Mouse (Mus musculus) macrophage (primary cell): ENCODE results near the gene Arid1b. TPM values are rescaled to one million over a fixed set of nuclear protein-coding genes. Genes with fewer than 3 reads are reported as not detected.
"Not testable (repeated sequence)": the region's sequence is repeated elsewhere in the genome, so short reads cannot be mapped to it uniquely, and the experiment has no call there.

Experiments used
- H3K27ac ChIP-seq: fragments of 350-480 bp; formaldehyde crosslinking; 2 replicates; pipeline ENCODE4 v1.9.0; 2021
- H3K36me3 ChIP-seq: fragments of 350-480 bp; formaldehyde crosslinking; 2 replicates; pipeline ENCODE4 v1.9.0; 2021; ENCODE audit errors: inconsistent target
- H3K4me3 ChIP-seq: fragments of 350-480 bp; formaldehyde crosslinking; 2 replicates; pipeline ENCODE4 v1.9.0; 2021; ENCODE audit errors: inconsistent target
- H3K79me2 ChIP-seq: fragments of 350-480 bp; formaldehyde crosslinking; 2 replicates; pipeline ENCODE4 v1.9.0; 2021; ENCODE audit errors: inconsistent target
- WGBS: methylation state at CpG from one replicate; pipeline ENCODE4 v1.1.7; 2026; ENCODE audit warnings: inconsistent platforms; ENCODE audit not compliant: missing documents; 5-methylcytosine and 5-hydroxymethylcytosine counted together
- polyA plus RNA-seq: library from polyadenylated mRNA; stranded (reverse); fragments of 250-400 nt; gene quantifications from 3 replicates; pipeline ENCODE4 v1.2.4, GENCODE M21; 2018; ENCODE audit warnings: inconsistent platforms

Arid1b gene
- polyA plus RNA-seq, 1 experiment from 2014 or later, result 20.1 TPM

DNA sequence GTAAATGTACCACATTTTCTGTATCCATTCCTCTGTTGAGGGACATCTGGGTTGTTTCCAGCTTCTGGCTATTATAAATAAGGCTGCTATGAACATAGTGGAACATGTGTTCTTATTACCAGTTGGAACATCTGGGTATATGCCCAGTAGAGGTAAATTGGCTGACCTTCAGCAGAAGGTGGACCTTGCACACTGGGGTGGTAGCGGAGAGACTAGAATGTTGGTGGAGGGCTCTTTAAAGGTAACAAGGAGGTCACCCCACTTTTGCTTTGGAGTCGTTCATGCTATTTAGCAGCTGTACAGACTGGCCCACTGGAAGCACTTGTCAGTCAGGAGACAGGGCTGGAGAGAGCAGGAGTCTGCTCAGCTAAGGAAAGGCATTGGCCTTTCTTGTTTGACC lies 94.1 kb downstream of the Arid1b start:
- peaks cover 80% of the 10 kb centered on the region for H3K79me2 ChIP-seq
- not testable (repeated sequence) for H3K27ac ChIP-seq, H3K4me3 ChIP-seq, H3K36me3 ChIP-seq
- 79% methylated on average over 2 of the region's 2 CpGs for WGBS

DNA sequence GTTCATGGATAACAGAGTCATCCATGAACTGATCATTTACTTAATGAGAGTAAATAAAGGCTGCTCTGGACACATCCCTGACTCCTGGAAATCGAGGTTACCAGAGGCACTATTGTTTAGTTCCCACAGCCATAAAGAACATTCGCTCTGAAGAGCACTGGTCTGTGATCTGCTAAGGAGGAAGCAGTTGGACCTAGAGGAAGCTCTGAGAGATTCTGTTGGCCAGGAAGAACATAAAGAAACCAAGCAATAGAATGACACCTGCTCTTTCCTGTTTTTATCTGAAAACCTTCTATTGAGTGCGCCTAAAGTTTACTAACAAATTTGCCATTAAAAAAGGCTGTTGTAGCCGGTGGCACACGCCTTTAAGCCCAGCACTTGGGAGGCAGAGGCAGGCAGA lies 94.7 kb downstream of the Arid1b start:
- no peak overlapping the region for H3K27ac ChIP-seq

DNA sequence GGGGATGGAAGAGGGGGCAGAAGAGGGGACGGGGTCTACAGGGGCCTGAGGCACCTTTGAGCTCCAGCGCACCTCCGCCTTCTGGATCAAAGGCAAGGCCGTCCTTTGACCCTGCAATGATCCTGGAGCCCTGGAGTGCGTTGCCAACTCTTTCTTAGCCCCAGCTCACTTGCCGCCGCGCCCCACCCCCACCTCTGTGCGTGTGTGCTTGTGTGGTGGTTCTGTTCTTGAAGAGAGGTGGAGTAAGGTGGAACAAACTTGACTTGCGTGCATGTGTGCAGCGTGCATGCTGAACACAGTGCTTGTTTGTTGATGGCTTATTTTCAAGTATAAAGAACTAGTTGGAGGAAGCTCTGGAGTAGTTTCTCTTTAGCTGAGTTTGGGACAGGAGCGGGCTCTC lies 95.4 kb downstream of the Arid1b start:
- H3K27ac ChIP-seq, result no peak overlapping the region
- no peaks in the 10 kb centered on the region for H3K36me3 ChIP-seq
- 43% methylated on average over 12 of the region's 12 CpGs for WGBS
- H3K4me3 ChIP-seq, result no peak overlapping the region
- peaks cover 80% of the 10 kb centered on the region for H3K79me2 ChIP-seq

More for the DNA sequence above, 94.7 kb downstream of the Arid1b start:
- Histone ChIP-seq H3K79me2 (peaks cover 80% of the 10 kb centered on the region), H3K4me3 (no peak overlapping the region), H3K36me3 (no peaks in the 10 kb centered on the region)
- WGBS, result 23% methylated on average over 5 of the region's 5 CpGs

DNA sequence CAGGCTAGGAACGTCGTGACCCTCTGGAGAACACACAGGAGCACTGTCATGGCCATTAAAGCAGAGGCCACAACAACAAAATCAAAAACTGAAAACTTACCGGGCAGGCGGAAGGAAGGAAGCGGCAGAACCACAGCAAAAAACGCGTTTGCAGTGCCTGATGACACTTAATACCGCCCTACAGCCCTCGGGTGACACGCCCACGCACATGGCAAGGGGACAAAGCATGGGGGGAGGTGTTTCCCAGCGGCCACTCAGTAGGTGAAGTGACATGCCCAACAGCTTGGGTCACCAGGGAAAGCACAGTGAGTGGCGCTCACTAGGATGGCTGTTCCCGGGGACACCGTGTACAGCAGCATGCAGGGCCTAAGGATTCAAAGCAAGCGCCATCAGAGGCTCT lies 97.4 kb downstream of the Arid1b start:
- Histone ChIP-seq H3K79me2 (peaks cover 83% of the 10 kb centered on the region), H3K4me3 (no peak overlapping the region), H3K27ac (no peak overlapping the region), H3K36me3 (no peaks in the 10 kb centered on the region)
- 35% methylated on average over 16 of the region's 16 CpGs for WGBS

DNA sequence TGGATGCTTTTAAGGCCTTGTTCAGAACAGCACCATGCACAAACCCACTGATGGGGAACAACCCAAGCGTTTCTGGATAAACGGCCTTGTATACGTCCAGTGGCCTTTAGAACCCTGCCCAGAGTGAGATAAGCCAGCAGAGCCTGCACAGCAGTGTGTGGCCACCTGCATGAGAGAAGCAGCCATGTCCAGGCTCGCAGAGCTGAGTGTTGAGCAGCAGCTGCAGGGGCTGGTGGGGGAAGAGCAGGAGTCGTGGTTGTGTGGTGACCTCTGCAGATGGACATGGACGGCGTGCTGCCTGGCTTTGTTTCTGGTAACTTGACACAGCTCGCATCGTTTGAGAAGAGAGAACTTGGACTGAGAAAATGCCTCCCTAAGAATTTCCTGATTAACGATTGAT lies 97.8 kb downstream of the Arid1b start:
- WGBS, result 72% methylated on average over 10 of the region's 10 CpGs
- no peak overlapping the region for H3K4me3 ChIP-seq

DNA sequence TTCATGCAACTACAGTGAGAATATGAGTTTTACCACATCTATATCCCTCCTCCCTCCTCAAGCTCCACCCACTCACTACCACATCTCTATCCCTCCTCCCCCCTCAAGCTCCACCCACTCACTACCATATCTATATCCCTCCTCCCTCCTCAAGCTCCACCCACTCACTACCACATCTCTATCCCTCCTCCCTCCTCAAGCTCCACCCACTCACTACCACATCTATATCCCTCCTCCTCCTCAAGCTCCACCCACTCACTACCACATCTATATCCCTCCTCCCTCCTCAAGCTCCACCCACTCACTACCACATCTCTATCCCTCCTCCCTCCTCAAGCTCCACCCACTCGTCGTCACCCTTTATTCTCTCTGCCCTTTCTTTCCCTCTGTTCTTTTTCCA lies 99.2 kb downstream of the Arid1b start:
- H3K36me3 ChIP-seq, H3K4me3 ChIP-seq, H3K27ac ChIP-seq: not testable (repeated sequence)
- 67% methylated on average over 2 of the region's 2 CpGs for WGBS
- H3K79me2 ChIP-seq, result peaks cover 93% of the 10 kb centered on the region

More for the DNA sequence above, 97.8 kb downstream of the Arid1b start:
- Histone ChIP-seq H3K27ac (no peak overlapping the region), H3K79me2 (peaks cover 83% of the 10 kb centered on the region), H3K36me3 (no peaks in the 10 kb centered on the region)

DNA sequence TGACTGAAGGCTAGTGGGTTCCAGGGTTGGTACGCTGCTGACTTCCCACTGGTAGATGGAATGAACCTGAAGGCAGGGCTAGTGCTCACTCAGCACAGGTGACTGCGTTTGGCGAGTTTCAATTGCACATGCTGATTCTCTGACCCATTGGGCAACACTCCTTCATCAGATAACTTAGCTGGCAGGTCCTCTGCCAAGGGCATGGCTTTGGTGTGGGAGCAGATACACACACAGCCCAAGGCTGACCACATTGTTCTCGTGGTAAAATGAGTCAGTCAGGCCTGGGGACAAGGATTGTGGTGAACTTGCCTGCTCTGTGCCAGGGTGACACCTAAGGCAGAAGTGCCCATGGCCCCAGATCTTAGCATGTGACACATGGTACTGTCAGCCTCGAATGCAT lies 100.5 kb downstream of the Arid1b start:
- WGBS, result 57% methylated on average over 5 of the region's 5 CpGs
- H3K4me3 ChIP-seq, result no peak overlapping the region

DNA sequence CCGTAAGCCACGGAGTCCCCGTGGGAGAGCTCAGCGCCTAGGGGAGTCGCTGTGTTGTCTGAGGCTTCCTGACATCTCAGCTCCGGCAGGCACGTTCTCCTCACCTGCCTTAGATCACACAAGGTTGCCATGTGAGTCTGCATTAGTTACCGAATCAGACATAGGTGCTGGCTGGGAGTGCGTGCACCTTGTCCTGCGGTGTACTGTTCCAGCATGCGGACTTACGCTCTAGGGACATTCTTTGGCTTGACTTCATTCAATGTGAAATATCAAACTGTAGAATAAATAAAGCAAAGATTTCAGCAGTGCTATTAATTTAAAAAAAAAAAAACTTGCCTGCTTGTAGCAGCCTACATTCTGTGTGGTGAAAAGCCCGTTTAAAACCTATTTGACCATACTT lies 101.6 kb downstream of the Arid1b start:
- Histone ChIP-seq H3K4me3 (no peak overlapping the region), H3K79me2 (peaks cover 89% of the 10 kb centered on the region), H3K27ac (no peak overlapping the region), H3K36me3 (0 out of 2 replicates have a peak, but pooled peaks cover 4% of the 10 kb centered on the region)
- 95% methylated on average over 12 of the region's 13 CpGs for WGBS

More for the DNA sequence above, 100.5 kb downstream of the Arid1b start:
- Histone ChIP-seq H3K79me2 (peaks cover 90% of the 10 kb centered on the region), H3K36me3 (0 out of 2 replicates have a peak, but pooled peaks cover 4% of the 10 kb centered on the region), H3K27ac (no peak overlapping the region)

DNA sequence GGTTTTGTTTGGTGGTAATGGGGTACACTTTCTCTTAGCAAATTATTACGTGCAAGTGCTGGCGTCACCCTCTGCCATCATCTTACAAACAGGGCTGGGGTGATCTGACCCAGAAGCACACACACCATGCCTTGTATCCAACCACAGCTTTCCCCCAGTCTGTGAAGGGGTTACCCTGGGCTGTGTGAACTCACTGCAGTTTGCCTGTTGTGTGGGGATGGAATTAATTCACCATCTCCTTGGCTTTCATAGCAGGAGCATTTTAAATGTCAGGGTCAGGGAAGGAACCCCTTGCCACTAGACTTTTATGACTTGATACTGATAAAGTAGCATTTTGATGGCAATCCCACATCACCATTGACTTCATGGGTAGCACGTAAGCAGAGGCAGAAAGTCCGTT lies 102.9 kb downstream of the Arid1b start:
- 87% methylated on average over 4 of the region's 4 CpGs for WGBS
- Histone ChIP-seq H3K4me3 (no peak overlapping the region), H3K27ac (no peak overlapping the region), H3K36me3 (0 out of 2 replicates have a peak, but pooled peaks cover 4% of the 10 kb centered on the region), H3K79me2 (peaks cover 89% of the 10 kb centered on the region)

DNA sequence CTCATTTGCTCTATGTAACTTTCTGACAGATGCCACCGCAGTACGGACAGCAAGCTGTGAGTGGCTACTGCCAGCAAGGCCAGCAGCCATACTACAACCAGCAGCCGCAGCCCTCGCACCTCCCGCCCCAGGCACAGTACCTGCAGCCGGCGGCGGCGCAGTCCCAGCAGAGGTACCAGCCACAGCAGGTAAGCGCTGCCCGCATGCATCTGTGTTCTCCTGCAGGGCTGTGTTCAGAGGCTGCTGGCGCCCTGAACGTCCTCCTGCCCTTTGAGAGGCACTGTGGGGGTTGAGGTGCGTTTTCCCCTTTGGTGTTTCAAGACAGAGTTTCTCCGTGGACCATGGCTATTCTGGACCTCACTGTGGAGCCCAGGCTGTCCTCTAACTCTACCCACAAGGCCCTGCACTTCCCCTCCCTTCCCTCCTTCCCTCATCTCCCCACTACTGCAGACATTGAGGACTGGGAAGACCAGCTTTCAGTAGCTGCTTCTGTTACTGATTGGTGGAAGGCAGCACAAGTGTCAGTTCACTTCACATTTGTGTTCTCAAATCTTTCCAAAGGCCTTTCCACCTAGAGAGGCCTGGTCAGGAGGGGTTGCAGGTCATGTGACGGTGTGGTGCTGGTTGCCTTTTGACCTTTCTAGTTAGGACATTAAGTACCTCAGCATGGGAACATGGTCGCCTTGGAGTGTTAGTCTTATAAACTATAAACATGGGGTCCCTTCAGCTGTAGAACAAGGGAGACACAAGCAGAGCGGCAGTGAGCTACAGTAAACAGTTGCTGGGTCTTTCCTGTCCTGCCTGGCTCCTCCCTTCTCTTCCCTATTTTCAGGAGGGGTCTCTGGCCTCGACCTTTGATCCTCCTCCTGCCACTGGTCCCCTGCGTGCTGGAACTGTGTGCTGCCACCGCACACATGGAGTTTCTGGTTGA lies 103.7 kb downstream of the Arid1b start:
- peaks cover 89% of the 10 kb centered on the region for H3K79me2 ChIP-seq
- 68% methylated on average over 21 of the region's 21 CpGs for WGBS
- 0 out of 2 replicates have a peak, but pooled peaks cover 4% of the 10 kb centered on the region for H3K36me3 ChIP-seq
- no peak overlapping the region for H3K4me3 ChIP-seq
- no peak overlapping the region for H3K27ac ChIP-seq

DNA sequence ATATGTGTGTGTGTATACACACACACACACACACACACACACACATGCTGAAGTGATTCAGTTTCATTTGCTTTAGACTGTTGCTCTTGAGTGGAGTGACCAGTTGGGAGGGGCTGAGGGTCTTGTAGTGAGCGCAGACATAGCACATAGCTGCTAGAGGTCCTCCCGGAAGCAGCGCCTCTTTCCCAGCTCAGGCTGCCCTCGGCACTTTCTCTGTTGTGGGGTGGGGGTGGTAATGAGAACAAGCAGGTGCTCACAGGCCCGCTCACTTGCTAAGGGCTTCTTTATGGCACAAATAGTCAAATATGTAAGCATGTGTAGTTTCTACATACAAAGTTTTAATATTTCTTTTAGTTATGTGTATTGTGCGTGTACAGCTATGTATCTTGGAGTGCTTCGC lies 104.6 kb downstream of the Arid1b start:
- Histone ChIP-seq H3K4me3 (no peak overlapping the region), H3K27ac (no peak overlapping the region), H3K79me2 (peaks cover 88% of the 10 kb centered on the region), H3K36me3 (0 out of 2 replicates have a peak, but pooled peaks cover 4% of the 10 kb centered on the region)
- WGBS, result 87% methylated on average over 7 of the region's 7 CpGs

DNA sequence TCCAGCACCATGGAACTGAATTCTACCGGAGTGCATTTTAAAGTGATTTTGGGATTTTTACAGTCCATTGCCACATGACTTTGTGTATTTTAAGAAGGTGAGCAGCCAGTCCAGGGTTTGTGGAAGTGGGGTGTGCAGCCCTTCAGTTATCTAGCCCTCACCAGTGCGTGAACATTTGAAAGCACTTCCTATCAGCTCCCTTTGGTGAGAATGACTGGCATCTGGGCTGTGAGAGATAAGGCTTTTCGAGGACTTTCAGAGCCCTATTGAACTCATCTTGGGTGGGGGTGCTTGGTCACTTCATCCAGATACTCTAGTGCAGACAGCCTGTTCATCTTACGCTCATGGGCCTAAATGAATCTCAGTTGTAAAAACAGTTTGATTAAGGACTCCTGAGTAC lies 105.1 kb downstream of the Arid1b start:
- WGBS, result 32% methylated on average over 4 of the region's 4 CpGs

DNA sequence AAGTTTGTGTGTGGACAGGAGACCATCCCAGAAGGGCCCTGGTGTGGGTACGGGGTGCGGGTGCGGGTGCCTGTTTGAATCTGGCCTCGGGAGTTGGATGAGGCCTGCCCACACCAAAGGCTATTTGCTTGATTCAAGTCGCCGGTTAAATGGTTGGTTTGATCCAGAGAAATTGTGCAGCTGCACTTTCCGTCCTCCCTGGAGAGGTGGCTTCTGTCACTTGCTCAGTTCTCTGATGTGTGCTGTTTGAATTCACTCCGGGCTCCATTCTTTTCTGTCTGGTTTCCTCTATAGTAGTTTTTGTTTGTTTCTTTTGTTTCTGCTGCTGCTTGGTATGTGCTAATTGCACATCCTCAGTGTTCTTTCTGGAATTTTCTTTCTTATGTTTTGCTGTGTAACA lies 107.0 kb downstream of the Arid1b start:
- H3K79me2 ChIP-seq, result peaks cover 86% of the 10 kb centered on the region
- H3K4me3 ChIP-seq, result no peak overlapping the region
- H3K27ac ChIP-seq, result no peak overlapping the region
- 97% methylated on average over 8 of the region's 8 CpGs for WGBS
- H3K36me3 ChIP-seq, result 0 out of 2 replicates have a peak, but pooled peaks cover 4% of the 10 kb centered on the region

More for the DNA sequence above, 105.1 kb downstream of the Arid1b start:
- Histone ChIP-seq H3K4me3 (no peak overlapping the region), H3K27ac (no peak overlapping the region), H3K79me2 (peaks cover 88% of the 10 kb centered on the region), H3K36me3 (0 out of 2 replicates have a peak, but pooled peaks cover 4% of the 10 kb centered on the region)

DNA sequence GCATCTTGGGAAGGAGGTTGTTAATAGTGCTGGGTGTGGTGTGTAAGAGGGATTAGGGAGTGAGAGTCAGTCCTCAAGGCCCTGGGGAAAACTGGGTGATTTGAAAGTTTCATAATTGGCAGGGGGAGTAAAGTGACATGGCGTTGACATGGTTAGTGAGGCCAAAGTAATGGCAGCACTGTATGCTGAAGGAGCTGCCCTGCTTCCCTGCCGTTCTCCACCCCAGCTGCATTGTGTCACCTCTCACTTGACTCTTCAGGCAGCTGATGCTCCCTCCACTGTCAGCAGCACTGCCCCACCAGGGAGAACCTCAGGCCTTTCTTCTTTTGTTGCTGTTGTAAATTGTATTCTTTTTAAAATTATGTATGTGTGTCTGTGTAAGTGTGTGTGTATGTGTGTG lies 107.8 kb downstream of the Arid1b start:
- WGBS, result 91% methylated on average over 2 of the region's 2 CpGs
- H3K79me2 ChIP-seq, result peaks cover 86% of the 10 kb centered on the region
- no peak overlapping the region for H3K4me3 ChIP-seq
- H3K36me3 ChIP-seq, result 0 out of 2 replicates have a peak, but pooled peaks cover 4% of the 10 kb centered on the region
- H3K27ac ChIP-seq, result no peak overlapping the region

DNA sequence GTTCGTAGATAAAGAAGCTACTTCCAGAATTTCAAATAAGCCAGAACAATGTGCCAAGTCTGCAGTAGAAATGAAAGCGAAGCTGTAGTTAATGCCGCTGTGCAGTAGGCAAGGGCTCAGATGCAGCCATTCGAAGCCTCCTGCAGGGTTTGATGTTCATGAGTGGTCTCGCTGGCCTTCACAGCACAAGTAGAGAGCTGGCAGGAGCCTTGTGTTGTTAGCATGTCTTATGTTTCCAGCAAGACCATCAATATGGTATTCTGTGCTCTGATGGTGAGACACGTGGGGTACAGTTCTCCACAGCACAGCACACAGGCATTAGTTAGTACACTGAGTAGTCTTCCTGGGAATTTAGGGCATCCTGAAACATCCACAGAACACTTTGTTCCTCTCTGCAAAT lies 111.6 kb downstream of the Arid1b start:
- no peak overlapping the region for H3K27ac ChIP-seq
- peaks cover 94% of the 10 kb centered on the region for H3K79me2 ChIP-seq
- no peaks in the 10 kb centered on the region for H3K36me3 ChIP-seq
- H3K4me3 ChIP-seq, result no peak overlapping the region
- 100% methylated on average over 6 of the region's 6 CpGs for WGBS
